Mouse (Mus musculus) liver, embryonic 16.5 days (tissue): Measurements from ENCODE around the gene Gk5. TPM values are rescaled to one million over a fixed set of nuclear protein-coding genes. Genes with fewer than 3 reads are reported as not detected.
A peak's percentile ranks its signal among the peaks of the same experiment; 100 is the strongest.

Experiments
- ATAC-seq: fragments of 200-750 bp; cut with Nextera tagmentation; 2 replicates; pipeline ENCODE4 v1.8.0; 2017; ENCODE audit warnings: low read depth, mild to moderate bottlenecking, moderate number of reproducible peaks, moderate library complexity
- H3K27ac ChIP-seq: fragments of 300-500 bp; sonication (generic); 2 replicates; pipeline ENCODE4 v1.5.1; 2014; ENCODE audit warnings: mild to moderate bottlenecking, low read length
- H3K27me3 ChIP-seq: fragments of 300-500 bp; sonication (generic); 2 replicates; pipeline ENCODE4 v1.6.1; 2014; ENCODE audit warnings: low read depth, low read length, mixed read lengths; ENCODE audit not compliant: control insufficient read depth, insufficient read depth
- H3K36me3 ChIP-seq: fragments of 300-500 bp; sonication (generic); 2 replicates; pipeline ENCODE4 v1.6.1; 2014; ENCODE audit warnings: mild to moderate bottlenecking; ENCODE audit not compliant: control insufficient read depth, insufficient read depth
- H3K4me1 ChIP-seq: fragments of 300-500 bp; sonication (generic); 2 replicates; pipeline ENCODE4 v1.6.1; 2014; ENCODE audit warnings: low read depth, low read length, mixed read lengths; ENCODE audit not compliant: control insufficient read depth
- H3K4me2 ChIP-seq: fragments of 300-500 bp; sonication (generic); 2 replicates; pipeline ENCODE4 v1.6.1; 2014; ENCODE audit warnings: low read depth, low read length, mixed read lengths
- H3K4me3 ChIP-seq: fragments of 300-500 bp; sonication (generic); 2 replicates; pipeline ENCODE4 v1.5.1; 2014; ENCODE audit warnings: low read depth, mild to moderate bottlenecking, low read length
- H3K9ac ChIP-seq: fragments of 300-500 bp; sonication (generic); 2 replicates; pipeline ENCODE4 v1.6.1; 2014; ENCODE audit warnings: low read depth, low read length
- H3K9me3 ChIP-seq: fragments of 300-500 bp; sonication (generic); replicated peaks from 2 replicates; pipeline ENCODE4 v1.6.1; 2016; ENCODE audit warnings: low read length; ENCODE audit not compliant: control insufficient read depth
- whole genome bisulfite sequencing: fragments of 180-500 bp; shearing (Covaris S2); extraction: QIAGEN DNeasy Blood & Tissue Kit; methylation state at CpG from one replicate; pipeline ENCODE4 v1.1.7; 2014; ENCODE audit not compliant: insufficient replicate concordance; 5-methylcytosine and 5-hydroxymethylcytosine counted together
- polyA plus RNA-seq: library from polyadenylated mRNA; unstranded; fragments of >200 nt; fragmentation: Nextera tagmentation; extraction: Ambion mirVana; gene quantifications from 2 replicates; pipeline ENCODE4 v1.2.1, GENCODE M21; 2015

Gk5 gene
- polyA plus RNA-seq, 1 experiment from 2014 or later: 0.46 TPM

- Histone ChIP-seq H3K36me3 (no peaks in the 10 kb centered on the region), H3K9ac (no peak overlapping the region), H3K4me1 (no peaks in the 10 kb centered on the region), H3K9me3 (peaks cover 4% of the 10 kb centered on the region), H3K27ac (no peak overlapping the region), H3K4me3 (no peak overlapping the region), H3K27me3 (no peaks in the 10 kb centered on the region; the same call in 1 of the 2 replicates), H3K4me2 (no peak overlapping the region)
- WGBS: 76% methylated on average over 8 of the region's 8 CpGs
- ATAC-seq: no peak
Measured at GRCm38 (mm10) chr9:96102846-96103245, 16.3 kb upstream of the Gk5 start.

DNA sequence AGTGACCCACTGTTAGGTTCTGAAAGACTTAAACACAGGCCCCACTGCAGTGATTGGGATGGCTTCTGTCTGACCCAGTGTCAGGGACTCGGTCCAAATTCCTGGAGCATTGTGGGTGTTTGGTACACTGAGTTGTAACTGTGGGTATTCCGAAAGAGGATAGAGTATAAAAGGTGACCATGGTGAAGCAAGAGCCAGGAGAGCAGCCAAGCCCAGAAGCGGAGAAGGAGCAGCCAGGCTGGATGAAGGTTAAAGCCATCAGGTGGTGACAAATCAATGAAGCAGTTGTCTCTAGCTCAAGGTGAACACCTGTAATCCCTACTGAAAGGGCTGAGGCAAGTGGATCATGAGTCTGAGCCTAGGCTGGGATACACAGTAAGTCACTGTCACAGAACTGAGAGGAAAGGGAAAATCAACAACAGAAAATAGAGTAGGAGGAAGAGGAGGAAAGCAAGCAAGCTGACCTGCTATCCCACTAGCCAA, 6.2 kb upstream of the Gk5 start:
- H3K27me3 ChIP-seq: peaks cover 10% of the 10 kb centered on the region; the same call in 1 of the 2 replicates
- no peak for ATAC-seq
- 66% methylated on average over 3 of the region's 3 CpGs for WGBS
- no peak overlapping the region for H3K27ac ChIP-seq
- H3K9ac ChIP-seq: no peak overlapping the region
- H3K4me1 ChIP-seq: no peaks in the 10 kb centered on the region
- no peaks in the 10 kb centered on the region for H3K9me3 ChIP-seq
- no peak overlapping the region for H3K4me3 ChIP-seq
- no peaks in the 10 kb centered on the region for H3K36me3 ChIP-seq
- no peak overlapping the region for H3K4me2 ChIP-seq

DNA sequence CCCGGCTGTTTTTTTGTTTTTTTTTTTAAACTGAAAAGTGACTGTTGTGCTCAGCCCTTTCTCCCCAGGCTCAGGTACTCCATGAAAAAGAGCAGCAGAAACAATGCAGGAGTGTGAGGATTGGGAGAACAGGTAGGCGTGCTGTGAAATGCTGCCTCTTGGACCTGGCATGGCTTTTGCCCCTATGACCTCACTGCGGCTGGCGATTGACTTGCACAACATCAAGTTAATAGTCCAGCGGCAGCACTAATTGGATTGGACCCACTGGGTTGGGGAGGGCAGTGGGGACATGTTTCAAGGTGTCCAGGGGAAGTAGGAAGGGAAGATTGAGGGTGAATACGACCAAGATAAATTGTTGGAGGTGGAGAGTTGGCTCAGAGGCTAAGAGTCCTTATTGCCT, 2.4 kb upstream of the Gk5 start:
- Histone ChIP-seq H3K9ac (no peak overlapping the region), H3K27me3 (peaks cover 17% of the 10 kb centered on the region), H3K27ac (no peak overlapping the region), H3K4me3 (no peak overlapping the region), H3K4me1 (peaks cover 5% of the 10 kb centered on the region), H3K9me3 (no peaks in the 10 kb centered on the region), H3K4me2 (no peak overlapping the region), H3K36me3 (no peaks in the 10 kb centered on the region)
- WGBS: 70% methylated on average over 6 of the region's 6 CpGs
- no peak for ATAC-seq

DNA sequence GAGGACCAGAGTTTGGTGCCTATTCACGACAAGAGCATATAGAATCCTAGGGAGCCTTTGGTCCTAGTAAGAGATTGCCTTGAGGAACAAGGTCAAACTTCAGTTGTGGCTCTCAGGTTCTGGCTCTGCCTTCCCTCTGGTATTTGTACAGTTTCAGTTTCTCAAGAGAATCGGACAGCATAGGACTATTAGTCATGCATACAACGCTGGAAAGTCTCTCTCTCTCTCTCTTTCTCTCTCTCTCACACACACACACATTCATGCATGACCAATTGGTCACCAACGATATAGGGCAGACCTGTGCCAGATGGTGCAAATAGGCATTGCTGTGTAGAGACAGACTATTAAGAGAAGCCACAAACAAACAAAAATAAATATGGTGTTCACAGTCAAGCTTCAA, 946 bp upstream of the Gk5 start:
- no peaks in the 10 kb centered on the region for H3K36me3 ChIP-seq
- peaks cover 5% of the 10 kb centered on the region for H3K4me1 ChIP-seq
- H3K9me3 ChIP-seq: no peaks in the 10 kb centered on the region
- no peak overlapping the region for H3K4me3 ChIP-seq
- peaks cover 14% of the 10 kb centered on the region for H3K27me3 ChIP-seq
- H3K27ac ChIP-seq: no peak overlapping the region
- H3K4me2 ChIP-seq: peak overlapping the region; percentile 65; the same call in 1 of the 2 replicates
- WGBS: 73% methylated on average over 4 of the region's 4 CpGs
- no peak overlapping the region for H3K9ac ChIP-seq
- no peak for ATAC-seq

DNA sequence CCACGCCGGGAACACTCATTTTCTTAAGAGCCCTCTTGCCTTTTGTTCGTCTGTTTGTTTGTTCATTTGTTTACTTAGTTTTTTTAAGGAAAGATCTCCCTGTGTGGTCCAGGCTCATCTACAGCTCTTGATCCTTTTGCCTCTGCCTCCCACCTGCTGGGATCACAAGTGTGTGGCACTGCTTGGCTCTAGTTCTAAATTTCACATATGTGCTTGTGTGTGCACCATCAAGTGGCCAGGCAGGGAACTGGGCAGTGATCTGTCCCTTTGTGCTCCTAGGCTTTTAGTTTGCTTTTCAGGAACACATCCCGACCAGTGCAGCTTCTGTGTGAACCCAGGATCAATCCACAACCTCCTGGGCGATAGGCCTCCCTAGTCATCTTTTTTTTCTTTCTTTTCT, 8.8 kb downstream of the Gk5 start:
- no peak for ATAC-seq

DNA sequence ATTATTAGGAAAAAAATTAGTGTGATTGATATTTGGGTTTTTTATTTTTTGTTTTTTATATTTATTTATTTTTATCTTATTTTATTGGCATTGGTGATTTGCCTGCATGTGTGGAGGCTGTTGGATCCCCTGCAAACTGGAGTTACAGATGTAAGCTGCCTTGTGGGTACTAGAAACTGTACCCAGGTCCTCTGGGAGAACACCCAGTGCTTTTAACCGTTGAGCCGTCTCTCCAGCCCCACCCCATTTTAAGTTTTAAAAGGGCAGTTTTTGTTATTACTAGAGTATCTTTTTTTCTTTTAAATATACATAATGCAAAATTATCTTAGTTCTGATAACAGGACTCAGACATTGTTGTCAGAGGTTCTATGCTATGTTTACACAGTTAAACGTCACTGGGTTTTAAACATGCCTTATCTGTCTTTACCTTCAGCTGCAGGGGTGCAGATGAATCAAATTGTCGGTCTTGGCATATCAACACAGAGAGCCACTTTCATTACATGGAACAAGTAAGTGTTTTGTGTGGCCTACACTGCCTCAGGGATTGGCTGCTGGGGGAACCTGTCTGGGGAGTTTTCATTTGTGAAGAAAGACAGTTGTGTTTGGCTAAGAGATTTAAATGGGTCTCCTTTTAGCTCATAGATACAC, 13.9 kb downstream of the Gk5 start:
- WGBS: 23% methylated on average over 4 of the region's 4 CpGs

More for the DNA sequence above, 8.8 kb downstream of the Gk5 start:
- H3K9me3 ChIP-seq: no peaks in the 10 kb centered on the region
- no peak overlapping the region for H3K9ac ChIP-seq
- WGBS: 55% methylated on average over 5 of the region's 5 CpGs
- no peak overlapping the region for H3K27ac ChIP-seq
- no peak overlapping the region for H3K4me2 ChIP-seq
- H3K27me3 ChIP-seq: no peaks in the 10 kb centered on the region
- H3K4me1 ChIP-seq: no peaks in the 10 kb centered on the region
- no peak overlapping the region for H3K4me3 ChIP-seq
- no peaks in the 10 kb centered on the region for H3K36me3 ChIP-seq

GRCm38 (mm10) chr9:96134470-96134869, 15.3 kb downstream of the Gk5 start:
- Histone ChIP-seq H3K36me3 (no peaks in the 10 kb centered on the region), H3K27me3 (no peaks in the 10 kb centered on the region), H3K9me3 (no peaks in the 10 kb centered on the region), H3K27ac (no peak overlapping the region), H3K4me2 (no peak overlapping the region), H3K4me1 (no peaks in the 10 kb centered on the region), H3K9ac (no peak overlapping the region), H3K4me3 (no peak overlapping the region)
- WGBS: 64% methylated on average over 7 of the region's 7 CpGs
- no peak for ATAC-seq

More for the DNA sequence above, 13.9 kb downstream of the Gk5 start:
- no peaks in the 10 kb centered on the region for H3K4me1 ChIP-seq
- ATAC-seq: no peak
- H3K4me3 ChIP-seq: no peak overlapping the region
- H3K9ac ChIP-seq: no peak overlapping the region
- no peak overlapping the region for H3K27ac ChIP-seq
- no peaks in the 10 kb centered on the region for H3K27me3 ChIP-seq
- no peaks in the 10 kb centered on the region for H3K9me3 ChIP-seq
- H3K36me3 ChIP-seq: no peaks in the 10 kb centered on the region
- H3K4me2 ChIP-seq: no peak overlapping the region

- ATAC-seq: no peak
- Histone ChIP-seq H3K9me3 (no peaks in the 10 kb centered on the region), H3K4me2 (no peak overlapping the region), H3K9ac (no peak overlapping the region), H3K4me3 (no peak overlapping the region), H3K4me1 (no peaks in the 10 kb centered on the region), H3K27ac (no peak overlapping the region), H3K27me3 (no peaks in the 10 kb centered on the region), H3K36me3 (no peaks in the 10 kb centered on the region)
- 47% methylated on average over 8 of the region's 8 CpGs for WGBS
Measured at GRCm38 (mm10) chr9:96134916-96135315, 15.8 kb downstream of the Gk5 start.

DNA sequence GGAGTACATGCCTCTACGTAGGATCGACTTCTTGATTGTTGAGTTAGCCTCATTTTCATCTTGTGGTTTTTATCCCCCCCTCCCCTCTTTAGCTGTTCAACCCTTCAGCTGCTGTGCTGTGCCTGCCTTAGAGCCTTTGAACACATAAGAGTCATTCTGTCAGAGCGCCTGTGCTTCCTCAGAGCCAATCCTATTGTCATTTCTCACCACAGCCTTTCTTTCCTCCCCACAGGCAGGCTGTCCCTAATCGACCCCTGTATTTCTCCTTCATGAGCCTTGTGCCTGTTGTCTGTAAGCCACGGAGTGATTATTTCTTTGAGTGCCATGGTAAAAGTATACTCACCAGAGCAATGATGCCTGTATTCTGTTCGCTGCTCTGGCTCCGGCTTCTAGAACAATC, 16.3 kb downstream of the Gk5 start:
- H3K27ac ChIP-seq: no peak overlapping the region
- H3K4me1 ChIP-seq: no peaks in the 10 kb centered on the region
- no peak overlapping the region for H3K4me3 ChIP-seq
- no peak for ATAC-seq
- H3K9ac ChIP-seq: no peak overlapping the region
- no peaks in the 10 kb centered on the region for H3K27me3 ChIP-seq
- H3K4me2 ChIP-seq: no peak overlapping the region
- H3K36me3 ChIP-seq: no peaks in the 10 kb centered on the region
- 62% methylated on average over 7 of the region's 7 CpGs for WGBS
- H3K9me3 ChIP-seq: no peaks in the 10 kb centered on the region
